Mouse (Mus musculus) thymus, postnatal 25 days (tissue): ENCODE results near the gene Pam16.

ENCODE experiments used
- DNase-seq: peaks from one replicate; pipeline ENCODE4 v3.0.0; 2022

Gene Pam16

DNA sequence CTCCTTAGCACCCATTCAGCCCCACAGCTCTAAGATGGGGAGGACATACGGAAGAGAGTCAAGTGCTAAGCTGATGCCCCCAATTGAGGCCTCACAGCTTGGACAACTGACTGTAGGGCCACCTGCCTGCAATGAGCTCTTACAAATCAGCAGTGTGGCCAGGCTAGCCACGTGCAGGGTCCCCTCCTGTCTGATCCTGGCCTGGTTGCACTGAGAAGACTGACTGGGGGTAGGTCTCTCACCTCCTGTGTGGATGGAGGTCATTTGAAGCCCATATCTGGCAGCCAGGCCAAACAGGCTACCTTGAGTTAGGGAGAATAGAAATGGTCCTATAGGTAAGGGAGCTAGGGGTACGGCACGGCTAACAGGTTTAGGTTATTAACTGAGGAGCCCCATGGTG, 21.1 kb upstream of the Pam16 start:
- no peak for DNase-seq

GRCm38 (mm10) chr16:4643670-4644419, 19.1 kb upstream of the Pam16 start:
- DNase-seq = no peak

GRCm38 (mm10) chr16:4642937-4643336, 18.1 kb upstream of the Pam16 start:
- DNase-seq = no peak

- DNase-seq = no peak
Observed at GRCm38 (mm10) chr16:4642190-4642589, 17.4 kb upstream of the Pam16 start.

DNA sequence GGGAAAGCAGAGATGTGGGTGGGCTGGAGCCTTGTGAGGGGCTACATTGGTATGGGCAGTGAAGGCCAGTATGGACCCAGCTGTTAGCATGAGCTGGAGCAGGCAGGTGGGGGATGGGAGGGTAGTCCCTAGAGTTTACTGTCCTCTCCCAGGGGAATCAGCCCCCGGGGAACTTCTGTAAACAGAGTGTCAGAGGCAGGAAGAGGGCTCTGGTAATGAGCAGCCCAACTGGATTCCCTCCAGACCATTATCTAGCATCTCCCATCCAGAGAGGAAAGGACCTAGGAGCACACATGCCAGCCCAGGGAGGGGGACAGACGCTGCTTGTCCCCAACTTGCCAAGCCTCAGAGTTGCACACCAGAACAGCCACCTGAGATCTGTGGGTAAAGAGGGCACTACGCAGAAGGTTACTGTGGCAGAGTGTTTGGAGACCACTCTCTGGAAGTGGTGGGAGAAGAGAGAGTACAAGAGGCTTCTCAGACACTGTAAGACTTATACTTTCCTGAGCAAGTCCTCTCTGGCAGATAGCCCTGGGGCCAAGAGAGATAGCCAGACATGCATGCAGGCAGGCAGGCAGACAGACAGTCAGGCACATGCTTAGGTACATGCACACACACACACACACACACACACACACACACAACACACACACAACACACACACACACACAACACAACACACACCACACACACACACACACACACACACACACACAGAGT, 16.5 kb upstream of the Pam16 start:
- DNase-seq = no peak

GRCm38 (mm10) chr16:4640267-4641005, 15.6 kb upstream of the Pam16 start:
- DNase-seq = no peak

GRCm38 (mm10) chr16:4639831-4640237, 15.0 kb upstream of the Pam16 start, which contains the start of the genes Vasn and Dnaja3:
Gene Vasn (plus strand): TSS chr16:4639941.
Gene Dnaja3 (plus strand): TSS chr16:4639989.
- no peak for DNase-seq

DNA sequence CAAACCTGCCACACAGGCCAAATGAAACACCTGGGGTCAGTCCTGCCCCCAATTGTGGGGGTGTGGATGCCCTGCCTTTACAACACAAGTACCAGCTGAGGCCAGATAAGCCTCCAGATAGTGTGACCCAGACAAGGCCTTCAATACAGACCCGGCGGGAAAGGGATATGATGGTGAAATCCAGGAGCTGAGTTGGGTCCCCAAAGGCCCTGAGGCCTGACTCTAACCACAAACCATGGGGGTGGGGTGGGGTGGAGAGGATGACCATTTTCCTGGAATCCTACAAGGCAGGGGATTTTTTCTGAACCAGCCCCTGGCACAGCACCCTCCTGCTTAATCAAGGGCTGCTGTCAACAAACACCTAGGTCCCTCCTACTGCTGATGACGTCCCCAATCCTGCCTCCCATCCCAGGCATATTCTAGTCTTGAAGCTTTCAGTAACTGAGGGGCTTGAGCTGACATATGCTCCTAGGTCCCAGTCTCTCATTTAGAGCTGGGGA, 14.2 kb upstream of the Pam16 start:
- no peak for DNase-seq

DNA sequence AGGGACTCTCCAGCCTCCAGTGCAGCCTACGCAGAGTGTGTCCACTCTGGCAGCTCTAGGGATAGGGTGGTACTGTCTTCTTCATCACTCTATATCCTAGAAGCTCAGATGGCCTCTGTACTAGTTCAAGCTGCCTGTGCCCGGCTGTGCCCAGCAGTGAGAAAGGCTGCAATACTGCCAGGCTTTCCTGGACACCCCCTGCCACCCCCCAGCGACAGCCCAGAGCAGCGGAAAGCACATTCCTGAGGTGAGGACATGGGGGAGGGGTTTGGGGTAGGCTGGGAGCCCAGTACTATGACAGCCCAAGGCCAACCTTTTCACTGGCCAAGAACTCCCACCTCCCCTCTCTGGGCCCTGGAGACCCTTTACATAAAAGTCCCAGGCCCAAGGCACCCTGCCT, 11.0 kb upstream of the Pam16 start:
- no peak for DNase-seq

DNA sequence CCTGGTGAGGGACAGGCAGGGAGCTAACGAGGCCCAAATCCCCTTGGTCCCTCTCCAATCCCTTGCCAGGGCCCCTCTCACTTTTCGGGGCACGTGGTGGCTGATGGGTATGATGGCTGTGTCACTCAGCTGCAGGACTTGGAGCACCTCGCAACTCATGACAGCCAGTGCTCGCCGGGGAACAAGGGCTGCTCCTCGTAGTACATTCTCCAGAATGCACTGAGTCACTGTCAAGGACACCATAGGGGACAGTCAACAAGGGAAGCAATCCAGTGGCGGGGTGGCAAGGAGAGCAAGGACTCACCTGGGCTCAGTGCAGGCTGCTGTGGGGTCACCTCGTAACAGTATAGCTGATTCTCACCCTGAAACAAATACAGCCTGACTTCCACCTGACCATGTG, 9.9 kb upstream of the Pam16 start:
- no peak for DNase-seq

DNA sequence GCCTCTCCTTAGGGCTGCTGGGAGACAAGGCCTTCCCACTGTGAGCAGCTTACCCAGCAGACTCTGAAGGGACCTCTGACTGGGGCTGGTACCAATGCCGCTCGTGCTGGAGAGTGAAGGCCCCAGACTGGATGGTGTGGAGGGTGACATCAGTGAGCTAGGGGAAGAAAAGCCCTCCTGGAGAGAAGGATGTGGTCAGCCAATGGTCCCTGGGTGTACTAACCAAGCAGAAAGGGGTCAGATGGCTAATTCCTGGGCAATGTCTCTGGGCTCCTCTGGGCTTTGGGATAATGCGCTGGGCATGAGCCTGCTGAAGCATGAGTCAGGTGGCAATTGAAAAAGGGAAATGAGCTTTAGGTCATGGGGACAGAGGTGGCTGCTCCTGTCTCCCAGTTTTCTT, 8.9 kb upstream of the Pam16 start:
- no peak for DNase-seq

GRCm38 (mm10) chr16:4632050-4632449, 7.3 kb upstream of the Pam16 start:
- DNase-seq = no peak

DNA sequence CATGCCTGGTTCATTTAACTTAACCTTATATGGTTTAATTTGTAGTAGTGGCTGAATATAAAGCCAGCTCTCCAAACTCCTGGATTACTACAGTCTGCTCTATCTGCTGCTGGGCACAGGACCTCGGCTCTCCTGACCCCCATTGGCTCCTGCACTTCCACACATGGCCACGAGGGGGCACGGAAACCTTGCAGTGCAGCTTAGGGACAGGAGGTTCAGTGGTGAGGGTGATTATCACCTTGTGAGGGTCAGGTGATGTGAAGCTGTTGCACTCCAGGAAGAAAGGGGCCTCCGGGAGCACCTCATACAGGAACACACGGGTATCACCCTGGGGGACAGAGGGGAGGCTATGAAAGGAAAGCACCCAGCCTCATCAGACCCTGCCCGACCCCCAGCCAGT, 5.2 kb upstream of the Pam16 start:
- DNase-seq = peak; percentile 86

GRCm38 (mm10) chr16:4628898-4629419, 4.2 kb upstream of the Pam16 start:
- no peak for DNase-seq

DNA sequence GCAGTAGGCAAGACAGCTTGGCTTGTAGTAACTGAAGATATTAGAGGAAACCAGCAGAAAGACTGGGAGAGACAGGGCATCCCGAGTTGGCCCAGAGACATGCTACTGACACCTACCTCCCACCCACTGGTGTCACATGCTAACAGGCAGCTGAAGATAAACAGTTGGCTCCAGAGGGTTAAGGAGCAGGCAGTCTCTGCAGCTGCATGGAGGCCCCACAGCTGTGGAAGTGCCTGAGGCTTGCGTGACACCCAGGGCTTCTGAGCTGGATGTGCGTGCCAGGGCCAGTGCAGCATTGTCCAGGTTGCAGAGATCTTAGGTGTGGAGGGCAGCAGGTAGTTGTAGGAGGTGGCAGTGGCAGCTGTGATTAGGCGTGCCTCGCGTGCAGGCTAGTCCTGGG, 2.3 kb upstream of the Pam16 start:
- DNase-seq = no peak

- no peak for DNase-seq
Observed at GRCm38 (mm10) chr16:4624074-4624473, 714 bp downstream of the Pam16 start.

- DNase-seq = no peak
Observed at GRCm38 (mm10) chr16:4616829-4617228, 8.0 kb downstream of the Pam16 start.

GRCm38 (mm10) chr16:4615297-4615696, 9.5 kb downstream of the Pam16 start:
- DNase-seq = no peak

- DNase-seq = no peak
Observed at GRCm38 (mm10) chr16:4614639-4615038, 10.1 kb downstream of the Pam16 start.

DNA sequence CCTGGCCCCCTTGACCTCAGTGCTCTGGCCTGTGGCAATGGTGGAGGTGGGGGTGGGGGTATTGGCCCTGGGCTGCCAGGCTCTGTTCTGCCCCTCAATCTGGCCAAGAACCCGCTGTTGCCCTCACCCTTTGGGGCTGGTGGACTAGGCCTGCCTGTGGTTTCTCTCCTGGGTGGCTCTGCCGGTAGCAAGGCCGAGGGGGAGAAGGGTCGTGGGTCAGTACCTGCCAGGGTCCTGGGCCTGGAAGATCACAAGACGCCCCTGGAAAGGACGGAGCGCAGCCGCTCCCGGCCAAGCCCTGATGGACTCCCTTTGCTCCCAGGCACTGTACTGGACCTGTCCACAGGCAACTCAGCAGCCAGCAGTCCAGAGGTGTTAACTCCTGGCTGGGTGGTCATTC, 11.1 kb downstream of the Pam16 start:
- no peak for DNase-seq

DNA sequence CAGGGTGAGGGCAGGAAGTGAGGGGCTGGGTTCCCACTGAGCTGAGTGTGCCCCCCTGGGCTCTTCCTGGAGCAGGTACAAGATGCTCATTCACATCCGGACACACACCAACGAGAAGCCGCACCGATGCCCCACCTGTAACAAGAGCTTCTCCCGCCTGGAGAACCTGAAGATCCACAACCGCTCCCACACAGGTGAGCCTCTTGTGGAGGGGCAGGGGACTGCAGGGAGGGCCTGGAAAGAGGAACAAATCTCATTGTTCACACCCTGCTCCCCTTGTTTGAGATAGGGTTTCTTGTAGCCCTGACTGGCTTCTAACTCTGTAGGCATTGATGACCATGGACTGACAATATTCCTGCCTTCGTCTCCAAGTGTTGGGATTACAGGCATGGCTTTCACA, 13.1 kb downstream of the Pam16 start:
- DNase-seq = no peak

- DNase-seq = no peak
Observed at GRCm38 (mm10) chr16:4611193-4611592, 13.6 kb downstream of the Pam16 start.

DNA sequence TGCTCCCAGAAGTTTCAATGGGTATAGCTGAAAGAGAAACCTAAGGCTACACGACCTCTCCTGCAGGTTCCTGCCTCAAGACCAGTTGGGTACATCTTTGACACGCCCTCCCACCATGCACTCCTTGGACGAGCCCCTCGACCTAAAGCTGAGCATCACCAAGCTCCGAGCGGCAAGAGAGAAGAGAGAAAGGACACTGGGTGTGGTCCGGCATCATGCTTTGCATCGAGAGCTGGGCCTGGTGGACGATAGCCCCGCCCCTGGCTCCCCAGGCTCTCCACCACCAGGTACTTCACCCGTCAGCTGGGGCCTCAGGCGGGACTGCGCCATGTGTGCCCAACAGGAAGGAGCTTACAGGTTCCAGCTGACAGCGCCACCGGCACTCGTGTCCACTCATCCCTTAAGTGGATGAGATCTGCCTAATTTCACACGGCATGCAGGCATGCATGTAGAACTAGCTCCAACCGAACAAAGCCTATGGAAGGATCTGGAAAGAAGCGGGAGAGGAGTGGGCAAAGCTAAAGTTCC, 16.2 kb downstream of the Pam16 start:
- no peak for DNase-seq
